Mouse (Mus musculus) brain, adult 2 months (tissue): ENCODE results near the gene Cntnap2.
"Not testable (repeated sequence)": the region's sequence is repeated elsewhere in the genome, so short reads cannot be mapped to it uniquely, and the experiment has no call there.

Experiments
- DNase-seq: peaks from one replicate; pipeline ENCODE4 v3.0.0; 2011; ENCODE audit warnings: low read depth, low spot score

Gene Cntnap2

DNA sequence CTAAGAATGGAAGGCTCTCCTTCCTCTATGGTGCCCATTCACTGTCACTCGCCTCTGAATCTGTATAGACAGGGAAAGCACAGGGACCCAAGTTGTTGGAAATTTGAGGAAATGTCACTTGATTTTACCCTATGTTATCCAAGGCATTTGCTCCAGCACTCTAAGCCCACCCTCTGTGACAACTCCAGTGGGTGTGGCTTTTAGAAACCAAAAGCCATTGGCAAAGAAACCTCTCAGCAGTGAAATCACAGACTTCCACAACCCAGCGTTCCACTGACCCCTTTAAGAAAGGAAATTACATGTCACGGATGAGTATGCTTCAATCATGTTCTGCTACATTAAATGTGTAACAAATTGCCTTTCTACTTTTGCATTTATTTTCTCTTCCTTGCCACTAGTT is 1904.5 kb downstream of the Cntnap2 start:
- no peak for DNase-seq

DNA sequence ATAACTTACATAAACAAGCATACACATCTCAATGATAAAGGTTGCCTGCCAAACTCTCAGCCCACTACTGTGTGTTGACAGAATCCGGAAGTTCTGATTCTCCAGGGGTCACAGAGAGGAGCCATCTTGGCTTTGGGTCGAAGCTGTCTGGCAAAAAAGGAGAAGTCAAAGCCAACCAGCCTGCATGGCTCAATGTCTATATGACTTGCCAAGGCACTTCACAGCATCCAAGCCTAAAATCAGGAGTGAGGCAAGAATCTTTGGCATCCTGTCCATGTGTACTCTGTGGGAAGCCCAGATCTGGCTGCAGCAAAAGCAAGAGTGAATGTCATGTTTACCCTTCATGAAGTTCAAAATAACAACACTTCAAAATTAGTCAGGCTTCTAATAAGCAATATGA is 1913.5 kb downstream of the Cntnap2 start:
- DNase-seq = peak; percentile 82

DNA sequence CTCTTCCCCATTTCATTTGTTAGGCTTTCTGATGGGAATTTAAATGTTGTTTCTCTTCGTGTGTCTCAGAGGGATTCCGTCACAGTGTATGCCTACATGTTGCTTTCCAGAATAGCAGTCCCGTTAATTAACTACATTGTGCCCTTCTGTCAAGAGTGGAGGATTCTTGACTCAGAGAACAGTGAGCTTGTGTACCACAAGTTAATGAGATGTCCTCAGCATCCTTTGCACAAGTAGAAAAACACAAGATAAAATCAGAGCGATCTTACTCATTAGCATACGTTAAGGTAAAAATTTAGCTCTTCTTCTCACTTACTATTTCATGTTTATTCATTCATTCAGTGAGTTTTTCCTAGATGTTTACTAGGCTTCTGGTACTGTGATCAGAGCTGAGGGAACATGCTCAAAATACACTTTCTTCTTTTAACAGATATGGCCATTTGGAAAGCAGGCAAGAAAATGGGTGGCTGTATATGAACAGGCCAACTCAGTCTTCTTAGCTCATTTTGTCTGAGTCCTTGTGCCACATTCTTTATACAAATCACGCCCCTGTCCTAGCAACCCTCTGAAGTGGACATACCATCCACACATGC is 1936.9 kb downstream of the Cntnap2 start:
- peak; percentile 23 for DNase-seq

GRCm38 (mm10) chr6:47004430-47004829 is 1945.3 kb downstream of the Cntnap2 start:
- DNase-seq = peak; percentile 71

DNA sequence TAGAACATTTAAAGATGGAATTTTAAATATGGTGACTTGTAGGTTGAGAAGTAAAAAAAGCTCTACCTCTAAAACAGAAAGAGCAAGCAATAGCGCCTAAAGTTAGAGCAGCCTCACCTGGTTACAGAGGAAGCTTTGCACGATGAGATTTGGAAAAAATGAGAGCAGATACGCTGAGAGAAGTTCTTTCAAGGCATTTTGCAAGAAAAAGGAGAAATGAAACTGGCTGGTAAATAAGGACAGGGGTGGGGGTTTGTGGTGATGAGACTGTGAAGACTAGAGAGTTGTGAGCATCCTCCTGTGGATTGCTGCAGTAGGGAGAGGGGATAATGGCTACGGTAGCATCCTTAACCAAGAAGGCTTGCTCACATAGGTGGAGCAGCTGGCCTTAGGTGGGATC is 1953.8 kb downstream of the Cntnap2 start:
- DNase-seq = no peak

GRCm38 (mm10) chr6:47013535-47013934 is 1954.4 kb downstream of the Cntnap2 start:
- DNase-seq = peak; percentile 97

DNA sequence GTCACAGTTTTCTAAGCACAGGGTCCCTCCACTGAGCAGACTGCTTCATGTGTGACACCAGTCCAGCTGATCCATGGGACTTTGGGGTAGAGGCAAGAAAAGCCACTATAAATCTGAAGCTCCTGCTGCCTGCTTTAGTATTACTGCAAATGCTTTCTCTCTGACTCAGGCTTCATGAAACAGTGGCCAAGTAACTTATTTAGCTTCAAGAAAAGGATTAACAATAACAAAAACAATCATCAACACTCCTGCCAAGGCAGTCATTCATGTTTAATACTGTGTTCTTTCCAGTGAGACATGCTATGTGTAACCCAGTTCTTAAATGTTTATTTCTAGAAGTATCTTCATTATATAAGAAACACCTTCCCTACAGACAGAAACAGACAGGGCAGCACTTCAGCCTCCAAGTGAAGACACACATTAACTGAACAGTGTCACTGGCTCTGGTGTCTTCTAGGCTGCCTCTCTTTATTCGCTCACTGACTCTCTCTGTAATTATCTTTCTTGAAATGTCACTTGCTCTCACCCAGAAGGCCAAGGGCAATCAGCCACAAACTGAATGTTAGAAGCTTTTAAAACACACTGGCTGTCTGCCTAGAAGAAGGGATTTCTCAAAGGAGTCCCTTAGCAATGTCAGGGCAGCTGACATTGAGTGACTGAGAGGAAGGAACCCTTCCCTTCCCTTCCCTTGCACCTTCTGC is 1955.9 kb downstream of the Cntnap2 start:
- peak; percentile 53 for DNase-seq

DNA sequence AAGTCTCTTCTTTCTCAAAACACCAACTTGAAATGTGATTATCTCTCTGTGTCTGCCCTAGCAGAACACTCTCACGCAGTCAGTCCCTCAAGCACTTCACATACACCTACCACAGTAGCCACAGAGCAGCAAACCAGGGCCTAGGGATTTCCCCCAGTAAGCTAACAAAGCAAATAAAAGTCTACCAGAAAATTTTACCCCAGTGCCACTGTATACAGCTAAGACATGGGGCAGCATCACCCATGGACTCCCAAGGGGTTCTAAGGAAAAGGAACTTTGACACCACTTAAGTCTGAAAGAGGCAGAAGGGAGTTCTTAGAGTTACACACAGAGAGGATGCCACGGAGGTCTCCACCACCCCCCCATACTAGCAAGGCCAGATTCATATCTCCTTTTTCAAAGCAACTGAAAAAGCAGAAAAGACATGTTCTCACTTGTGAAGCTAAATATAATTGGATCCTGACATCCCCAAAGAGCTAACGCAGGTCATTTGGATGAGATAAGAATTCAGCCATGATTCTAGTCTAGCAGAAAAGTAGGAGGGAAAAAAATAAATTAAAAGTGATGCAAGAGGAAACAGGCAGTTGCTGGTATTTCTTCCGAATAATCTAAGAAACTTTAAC is 1967.0 kb downstream of the Cntnap2 start:
- no peak for DNase-seq

DNA sequence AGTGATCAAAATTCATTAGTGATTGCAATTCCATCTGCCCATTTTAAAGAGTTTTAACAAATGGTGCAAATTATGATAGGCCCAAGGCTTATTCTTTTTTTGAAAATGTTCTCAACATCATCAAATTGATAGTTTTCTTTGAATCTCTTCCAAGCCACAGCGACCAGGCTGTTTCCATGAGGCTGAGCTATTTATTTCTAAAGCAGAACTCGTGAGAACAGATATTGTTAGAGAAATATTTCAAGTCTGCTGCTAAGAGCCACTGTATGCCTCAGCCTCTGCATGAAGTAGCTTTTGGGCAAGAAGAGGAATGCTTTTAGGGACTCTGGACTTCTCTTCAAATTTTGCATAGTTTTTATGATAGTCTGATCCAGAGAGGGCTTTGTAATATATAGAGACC is 1972.2 kb downstream of the Cntnap2 start:
- DNase-seq = peak; percentile 51

DNA sequence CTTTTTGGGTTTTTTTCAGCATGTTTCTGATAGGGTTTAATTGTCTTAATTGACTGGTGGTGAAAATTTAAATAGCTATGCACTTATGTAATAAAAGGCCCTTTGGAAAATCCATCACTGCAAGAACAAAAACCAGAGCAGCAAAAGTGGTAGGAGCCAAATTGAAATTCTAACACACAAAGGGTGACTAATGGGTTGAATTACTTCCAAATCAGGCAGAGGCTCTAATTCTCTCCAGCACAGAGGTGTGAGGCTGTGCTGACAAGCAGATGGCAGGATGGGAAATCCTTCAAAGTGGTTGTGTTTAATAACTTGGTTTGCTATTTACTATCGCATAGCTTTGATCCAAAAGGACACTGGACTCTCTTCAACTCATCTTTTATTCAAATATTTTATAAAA is 1983.4 kb downstream of the Cntnap2 start:
- peak; percentile 89 for DNase-seq

- DNase-seq = peak; percentile 55
Measured at GRCm38 (mm10) chr6:47043586-47043985, 1984.4 kb downstream of the Cntnap2 start.

- peak; percentile 20 for DNase-seq
Measured at GRCm38 (mm10) chr6:47044385-47045200, 1985.4 kb downstream of the Cntnap2 start.

DNA sequence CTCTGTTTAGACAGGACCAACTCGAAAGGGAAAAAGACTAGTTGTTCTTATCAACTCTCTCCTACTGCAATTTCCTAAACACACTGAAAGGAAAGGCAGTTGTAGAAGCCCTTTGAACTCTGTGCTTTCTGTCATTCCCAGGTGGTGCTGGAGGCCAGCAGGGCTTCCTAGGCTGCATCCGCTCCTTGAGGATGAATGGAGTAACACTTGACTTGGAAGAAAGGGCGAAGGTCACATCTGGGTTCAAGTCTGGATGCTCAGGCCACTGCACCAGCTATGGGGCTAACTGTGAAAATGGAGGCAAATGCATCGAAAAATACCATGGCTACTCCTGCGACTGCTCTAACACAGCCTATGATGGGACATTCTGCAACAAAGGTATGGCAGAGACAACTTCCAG is 1989.9 kb downstream of the Cntnap2 start:
- no peak for DNase-seq

- no peak for DNase-seq
Measured at GRCm38 (mm10) chr6:47050319-47051222, 1991.4 kb downstream of the Cntnap2 start.

DNA sequence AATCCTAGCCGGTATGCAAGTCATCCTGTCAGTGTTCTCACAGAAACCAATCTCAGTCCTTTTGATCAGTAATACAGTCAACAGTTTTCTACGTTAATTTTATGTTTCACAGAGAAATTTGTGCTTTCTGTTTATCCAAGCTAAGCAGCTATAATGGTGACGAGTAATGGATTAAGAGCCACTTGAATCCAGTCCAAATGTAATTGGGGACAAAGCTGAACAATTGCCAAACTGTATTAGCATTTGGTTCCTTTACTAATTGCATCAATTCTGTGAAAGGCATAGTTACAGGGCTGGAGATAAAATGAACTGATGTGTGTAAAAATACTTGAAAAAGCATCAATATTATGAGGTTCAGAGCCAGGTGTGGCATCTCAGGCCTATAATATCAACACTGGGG is 2002.2 kb downstream of the Cntnap2 start:
- no peak for DNase-seq

GRCm38 (mm10) chr6:47089998-47090397 is 2030.8 kb downstream of the Cntnap2 start:
- no peak for DNase-seq

GRCm38 (mm10) chr6:47104951-47105350 is 2045.8 kb downstream of the Cntnap2 start:
- no peak for DNase-seq

DNA sequence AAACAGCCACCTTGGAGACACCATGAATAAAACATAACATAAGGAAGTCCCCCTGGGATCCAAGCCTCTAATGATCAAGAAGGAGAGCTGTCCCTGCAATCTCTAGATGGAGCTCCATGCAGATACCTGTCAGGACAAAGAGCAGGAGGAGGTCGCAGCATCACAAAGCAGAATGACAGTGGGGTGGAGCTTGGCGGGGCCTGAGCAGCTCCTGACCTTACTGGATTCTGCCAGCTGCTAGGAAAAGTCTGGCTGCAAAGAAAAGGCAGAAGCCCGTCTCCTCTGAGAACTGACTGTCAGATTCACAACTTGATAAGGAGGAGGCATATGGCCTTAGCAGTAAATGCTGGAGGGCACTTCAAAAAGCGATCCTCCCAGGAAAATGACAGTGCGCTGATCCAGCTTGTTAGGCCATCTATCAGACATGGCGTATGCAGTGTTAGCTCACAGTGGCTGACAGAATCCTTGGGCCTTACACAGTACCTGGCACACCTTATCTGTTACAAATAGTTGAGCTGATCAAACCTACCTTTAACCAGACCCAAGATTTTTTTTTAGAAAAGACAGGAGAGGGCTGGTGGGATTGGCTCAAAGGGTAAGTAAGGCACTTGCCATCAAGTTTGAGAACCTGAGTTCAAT is 2050.5 kb downstream of the Cntnap2 start:
- peak; percentile 13 for DNase-seq

GRCm38 (mm10) chr6:47134063-47134462 is 2074.9 kb downstream of the Cntnap2 start:
- not testable (repeated sequence) for DNase-seq

GRCm38 (mm10) chr6:47153018-47153417 is 2093.9 kb downstream of the Cntnap2 start:
- not testable (repeated sequence) for DNase-seq
